Mouse (Mus musculus) spleen, postnatal 36 days (tissue): Measurements from ENCODE around the gene Olfr907.

Experiments used
- DNase-seq, 2 experiments: peaks; one replicate each; pipeline ENCODE4 v3.0.0; 2022; ENCODE audit warnings: low spot score in 2 of 2, mixed read lengths in 1 of 2

The Olfr907 gene

GRCm38 (mm10) chr9:38495501-38495900, at the start of gene Olfr907:
Olfr907 (plus strand) TSS chr9:38495801.
- DNase-seq, result no peak

- no peak for DNase-seq
Observed at GRCm38 (mm10) chr9:38447352-38447751, 48.2 kb upstream of the Olfr907 start, which contains the start of gene Olfr902. Olfr902 (plus strand) TSS chr9:38447652.

GRCm38 (mm10) chr9:38462844-38463243, 32.8 kb upstream of the Olfr907 start, which contains the start of gene Olfr904:
Olfr904 (plus strand) TSS chr9:38463144.
- no peak for DNase-seq

GRCm38 (mm10) chr9:38470807-38471206, 24.8 kb upstream of the Olfr907 start, which contains the start of gene Olfr905:
Olfr905 (plus strand) TSS chr9:38471107.
- no peak for DNase-seq

- no peak for DNase-seq
Observed at GRCm38 (mm10) chr9:38486785-38487184, 8.8 kb upstream of the Olfr907 start, which contains the start of gene Olfr906. Olfr906 (plus strand) TSS chr9:38487085.

- DNase-seq, result no peak
Observed at GRCm38 (mm10) chr9:38512353-38512752, 16.8 kb downstream of the Olfr907 start.

GRCm38 (mm10) chr9:38521280-38521679, 25.7 kb downstream of the Olfr907 start, which contains the start of gene Olfr911-ps1:
Olfr911-ps1 (plus strand) TSS chr9:38521580.
- DNase-seq, result no peak

- DNase-seq, result no peak
Observed at GRCm38 (mm10) chr9:38537549-38537948, 41.9 kb downstream of the Olfr907 start, which contains the start of gene Olfr910. Olfr910 (plus strand) TSS chr9:38537849.
